8 mouse cellular contexts compared by ENCODE assay signal in genomic region chr12:101017971-101018371, GRCm38 (mm10). TPM values are rescaled to one million over a fixed set of nuclear protein-coding genes. Genes with fewer than 3 reads are reported as not detected.
DNase-seq lines count a peak whose midpoint lies in the region; ATAC-seq and TF ChIP-seq lines count a peak whose summit lies in the region.

No protein-coding gene starts in this region.

- H3K79me2 ChIP-seq in macrophage (ENCODE audit: inconsistent target): no peaks in the 10 kb centered on the region

- H3K4me3 ChIP-seq in kidney, embryonic 14.5 days (ENCODE audit: low read length): no peak overlapping the region
- H3K4me3 ChIP-seq in forebrain, postnatal 0 days (ENCODE audit: low read depth, low read length): no peak overlapping the region
- H3K4me3 ChIP-seq in macrophage (ENCODE audit: inconsistent target): no peak overlapping the region

- H3K36me3 ChIP-seq in kidney, embryonic 14.5 days (ENCODE audit: control insufficient read depth, insufficient read depth, low read length): peaks cover 8% of the 10 kb centered on the region
- H3K36me3 ChIP-seq in forebrain, postnatal 0 days (ENCODE audit: insufficient read depth): peaks cover 15% of the 10 kb centered on the region
- H3K36me3 ChIP-seq in macrophage (ENCODE audit: inconsistent target): no peaks in the 10 kb centered on the region
- H3K36me3 ChIP-seq in splenic B cell, adult 2 months (ENCODE audit: control insufficient read depth, insufficient read depth, low read length, poor library complexity, severe bottlenecking): peaks cover 2% of the 10 kb centered on the region

- H3K9ac ChIP-seq in kidney, embryonic 14.5 days (ENCODE audit: low read depth, low read length): no peak overlapping the region
- 0 out of 2 replicates have a peak overlapping the region, but pooled peaks have one; percentile 14 for H3K9ac ChIP-seq in forebrain, postnatal 0 days

- H3K27me3 ChIP-seq in kidney, embryonic 14.5 days (ENCODE audit: control insufficient read depth, insufficient read depth, low read length): no peaks in the 10 kb centered on the region
- H3K27me3 ChIP-seq in forebrain, postnatal 0 days (ENCODE audit: insufficient read depth, low read length): no peaks in the 10 kb centered on the region
- H3K27me3 ChIP-seq in splenic B cell, adult 2 months (ENCODE audit: control insufficient read depth, insufficient read depth, low read length, poor library complexity, severe bottlenecking): no peaks in the 10 kb centered on the region

- peak overlapping the region; percentile 5; the same call in 1 of the 2 replicates for H3K27ac ChIP-seq in kidney, embryonic 14.5 days (ENCODE audit: low read depth, low read length)
- H3K27ac ChIP-seq in forebrain, postnatal 0 days (ENCODE audit: low read depth, low read length): peak overlapping the region; percentile 62; the same call in 1 of the 2 replicates
- 0 out of 2 replicates have a peak overlapping the region, but pooled peaks have one; percentile 8 for H3K27ac ChIP-seq in macrophage

- H3K9me3 ChIP-seq in kidney, embryonic 14.5 days (ENCODE audit: control insufficient read depth, low read length): no peaks in the 10 kb centered on the region
- H3K9me3 ChIP-seq in forebrain, postnatal 0 days (ENCODE audit: low read length): no peaks in the 10 kb centered on the region

- TF ChIP-seq CTCF in forebrain, postnatal 0 days (IDR thresholded peaks at IDR 0.05; ENCODE audit: low read depth): no peak

- H3K4me2 ChIP-seq in kidney, embryonic 14.5 days (replicated peaks; ENCODE audit: low read depth, low read length): peak overlapping the region; percentile 16; the same call in 1 of the 2 replicates
- H3K4me2 ChIP-seq in forebrain, postnatal 0 days (ENCODE audit: low read depth): peak overlapping the region; percentile 8; the same call in 1 of the 2 replicates

- no peak for DNase-seq in kidney, adult 8-10 months
- no peak for DNase-seq in forebrain, postnatal 0 days
- peak; percentile 61 for DNase-seq in splenic B cell, adult 2 months (ENCODE audit: low read depth, low spot score)
- no peak for DNase-seq in right cerebral cortex, postnatal 14 days
- DNase-seq in testis, postnatal 14 days (ENCODE audit: low spot score): no peak

- H3K4me1 ChIP-seq in kidney, embryonic 14.5 days (ENCODE audit: control insufficient read depth, insufficient read depth, low read length): peaks cover 59% of the 10 kb centered on the region
- peaks cover 20% of the 10 kb centered on the region; the same call in 1 of the 2 replicates for H3K4me1 ChIP-seq in forebrain, postnatal 0 days (ENCODE audit: insufficient read depth)

- 0 out of 2 replicates have a peak, but pooled peaks have one; percentile 7 for ATAC-seq in kidney, embryonic 14.5 days (ENCODE audit: low FRiP score, low TSS enrichment)
- ATAC-seq in forebrain, postnatal 0 days: peak; percentile 26; the same call in 1 of the 2 replicates
- peak; percentile 76 for ATAC-seq in inflammation-experienced regulatory T-cells, adult 6 months

- 15% methylated on average over 6 of the region's 6 CpGs for WGBS in kidney, embryonic 14.5 days
- WGBS in forebrain, postnatal 0 days: 36% methylated on average over 6 of the region's 6 CpGs
- 7% methylated on average over 6 of the region's 6 CpGs for WGBS in macrophage (ENCODE audit: missing documents)

RNA-seq across cellular contexts. Expression of gene Ccdc88c, which starts 10.9 kb away (rescaled TPM):
- polyA plus RNA-seq in kidney, embryonic 14.5 days (2014; fragmentation: Nextera tagmentation; extraction: Ambion mirVana): 10.4 and 15.3 TPM in 2 replicates
- 31.3 and 31.5 TPM in 2 replicates for total RNA-seq in forebrain, postnatal 0 days (2014; rRNA removed)
- polyA plus RNA-seq in forebrain, postnatal 0 days (2015; fragmentation: Nextera tagmentation; extraction: Ambion mirVana): 12.4 and 14.6 TPM in 2 replicates
- 10 to 100 TPM; 65.8 to 96.2 (median 95.7) TPM for polyA plus RNA-seq in inflammation-experienced regulatory T-cells, adult 6 months (2017; shearing (Covaris generic))
- total RNA-seq in macrophage (2018; cell fraction: chromatin; rRNA removed): 10 to 100 TPM in 1 of 26 experiments, 1 to 10 TPM in 4, under 1 TPM in 14, not detected in 7; 0.09 to 10.4 (median 0.37) TPM
- total RNA-seq in macrophage (2018; cell fraction: cytosol; rRNA removed): under 1 TPM in 25 of 26 experiments, not detected in 1; under 0.01 to 0.90 (median 0.10) TPM
- 1 to 10 TPM in 5 of 26 experiments, under 1 TPM in 20, not detected in 1; 0.10 to 8.3 (median 0.56) TPM for total RNA-seq in macrophage (2018; cell fraction: nucleus; rRNA removed)
- polyA plus RNA-seq in macrophage (2018): 0.21 to 1.5 TPM (median 0.47 TPM) in 3 replicates

Comparison
In these comparisons a context has a peak if more than half of its experiments do, and no peak if none do; other contexts are left out.
1. ATAC-seq: peak in every context shown above with its lines; median percentile 76 in inflammation-experienced regulatory T-cells, adult 6 months; 26 in forebrain, postnatal 0 days; 7 in kidney, embryonic 14.5 days.
2. H3K27ac ChIP-seq: peak in every context shown above with its lines; median percentile 62 in forebrain, postnatal 0 days; 8 in macrophage; 5 in kidney, embryonic 14.5 days.